Mouse (Mus musculus) erythroblast, embryonic 14.5 days (primary cell): Measurements from ENCODE around the gene Me3.

Source experiments
- GATA1 ChIP-seq: IDR thresholded peaks from 2 replicates; pipeline ENCODE4 v1.6.1; 2012; ENCODE audit warnings: low read length, inconsistent platforms, mixed read lengths
- TAL1 ChIP-seq: IDR thresholded peaks from 3 replicates; pipeline ENCODE4 v1.6.1; 2012; ENCODE audit warnings: low read length, inconsistent platforms, mixed read lengths

GRCm38 (mm10) chr7:89681666-89682470 lies 49.7 kb downstream of the Me3 start:
- TF ChIP-seq GATA1: no peak
- no peak for TF ChIP-seq TAL1
